Mouse (Mus musculus): ENCODE results near the gene Epha6. TPM values are rescaled to one million over a fixed set of nuclear protein-coding genes. Genes with fewer than 3 reads are reported as not detected.

The Epha6 gene
- polyA plus RNA-seq, 1 experiment from 2014 or later: 9.1 TPM

DNA sequence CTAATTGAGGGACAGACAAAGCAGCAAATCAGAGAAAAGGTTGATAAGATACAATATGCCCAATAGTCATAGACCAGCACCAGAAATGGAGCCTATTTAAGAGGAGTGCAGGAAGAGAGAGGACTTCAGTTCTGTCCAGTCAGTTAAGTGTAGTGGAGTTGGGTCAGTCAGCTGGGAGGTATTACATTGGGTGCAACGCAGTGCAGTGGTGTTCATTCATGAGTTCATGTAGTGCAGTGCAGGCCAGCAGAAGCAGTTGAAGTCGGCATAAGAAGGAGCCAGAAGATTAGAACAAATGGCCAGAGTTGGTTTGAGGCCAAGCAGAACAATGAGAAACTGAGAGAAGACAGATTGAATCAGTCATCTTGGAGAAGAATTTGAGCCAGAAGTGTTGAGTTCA lies 833.0 kb downstream of the Epha6 start:
- Histone ChIP-seq H3K36me3 (ENCODE audit: control insufficient read depth, insufficient read depth, low read length) (no peaks in the 10 kb centered on the region), H3K4me1 (ENCODE audit: control insufficient read depth, insufficient read depth, low read depth, low read length) (no peaks in the 10 kb centered on the region), H3K4me2 (ENCODE audit: low read length) (no peak overlapping the region), H3K27ac (ENCODE audit: low read depth, low read length) (no peak overlapping the region), H3K9ac (ENCODE audit: low read depth, low read length) (no peak overlapping the region), H3K27me3 (replicated peaks; ENCODE audit: control insufficient read depth, insufficient read depth, low read length) (no peaks in the 10 kb centered on the region), H3K4me3 (ENCODE audit: low read length) (no peak overlapping the region), H3K9me3 (ENCODE audit: control insufficient read depth, low read length) (no peaks in the 10 kb centered on the region)
- WGBS: 82% methylated on average over 2 of the region's 2 CpGs
- no peak for ATAC-seq

- Histone ChIP-seq H3K4me1 (ENCODE audit: control insufficient read depth, insufficient read depth, low read depth, low read length) (no peaks in the 10 kb centered on the region), H3K4me2 (ENCODE audit: low read length) (no peak overlapping the region), H3K27ac (ENCODE audit: low read depth, low read length) (no peak overlapping the region), H3K9me3 (ENCODE audit: control insufficient read depth, low read length) (no peaks in the 10 kb centered on the region), H3K36me3 (ENCODE audit: control insufficient read depth, insufficient read depth, low read length) (no peaks in the 10 kb centered on the region), H3K27me3 (replicated peaks; ENCODE audit: control insufficient read depth, insufficient read depth, low read length) (no peaks in the 10 kb centered on the region), H3K9ac (ENCODE audit: low read depth, low read length) (no peak overlapping the region), H3K4me3 (ENCODE audit: low read length) (no peak overlapping the region)
- ATAC-seq: no peak
- WGBS: 100% methylated on average over 1 of the region's 1 CpGs
Measured at GRCm38 (mm10) chr16:59770421-59770820, 834.9 kb downstream of the Epha6 start.

GRCm38 (mm10) chr16:59769936-59770335 lies 835.4 kb downstream of the Epha6 start:
- H3K4me3 ChIP-seq (ENCODE audit: low read length): no peak overlapping the region
- H3K9me3 ChIP-seq (ENCODE audit: control insufficient read depth, low read length): no peaks in the 10 kb centered on the region
- H3K27me3 ChIP-seq (replicated peaks; ENCODE audit: control insufficient read depth, insufficient read depth, low read length): no peaks in the 10 kb centered on the region
- no peak overlapping the region for H3K4me2 ChIP-seq (ENCODE audit: low read length)
- H3K27ac ChIP-seq (ENCODE audit: low read depth, low read length): no peak overlapping the region
- H3K4me1 ChIP-seq (ENCODE audit: control insufficient read depth, insufficient read depth, low read depth, low read length): no peaks in the 10 kb centered on the region
- 89% methylated on average over 7 of the region's 7 CpGs for WGBS
- H3K36me3 ChIP-seq (ENCODE audit: control insufficient read depth, insufficient read depth, low read length): no peaks in the 10 kb centered on the region
- no peak overlapping the region for H3K9ac ChIP-seq (ENCODE audit: low read depth, low read length)
- no peak for ATAC-seq

- Histone ChIP-seq H3K9ac (ENCODE audit: low read depth, low read length) (no peak overlapping the region), H3K4me3 (ENCODE audit: low read length) (no peak overlapping the region), H3K27me3 (replicated peaks; ENCODE audit: control insufficient read depth, insufficient read depth, low read length) (no peaks in the 10 kb centered on the region), H3K4me2 (ENCODE audit: low read length) (no peak overlapping the region), H3K4me1 (ENCODE audit: control insufficient read depth, insufficient read depth, low read depth, low read length) (no peaks in the 10 kb centered on the region), H3K36me3 (ENCODE audit: control insufficient read depth, insufficient read depth, low read length) (no peaks in the 10 kb centered on the region), H3K9me3 (ENCODE audit: control insufficient read depth, low read length) (no peaks in the 10 kb centered on the region), H3K27ac (ENCODE audit: low read depth, low read length) (no peak overlapping the region)
- ATAC-seq: no peak
- WGBS: 83% methylated on average over 4 of the region's 4 CpGs
Measured at GRCm38 (mm10) chr16:59760875-59761274, 844.5 kb downstream of the Epha6 start.

GRCm38 (mm10) chr16:59750905-59751304 lies 854.4 kb downstream of the Epha6 start:
- Histone ChIP-seq H3K9me3 (ENCODE audit: control insufficient read depth, low read length) (no peaks in the 10 kb centered on the region), H3K4me3 (ENCODE audit: low read length) (no peak overlapping the region), H3K9ac (ENCODE audit: low read depth, low read length) (no peak overlapping the region), H3K4me2 (ENCODE audit: low read length) (no peak overlapping the region), H3K36me3 (ENCODE audit: control insufficient read depth, insufficient read depth, low read length) (no peaks in the 10 kb centered on the region), H3K27me3 (replicated peaks; ENCODE audit: control insufficient read depth, insufficient read depth, low read length) (no peaks in the 10 kb centered on the region), H3K4me1 (ENCODE audit: control insufficient read depth, insufficient read depth, low read depth, low read length) (no peaks in the 10 kb centered on the region), H3K27ac (ENCODE audit: low read depth, low read length) (no peak overlapping the region)
- WGBS: 88% methylated on average over 4 of the region's 4 CpGs
- no peak for ATAC-seq

GRCm38 (mm10) chr16:59743669-59744068 lies 861.7 kb downstream of the Epha6 start:
- ATAC-seq: no peak
- H3K4me1 ChIP-seq (ENCODE audit: control insufficient read depth, insufficient read depth, low read depth, low read length): no peaks in the 10 kb centered on the region
- H3K36me3 ChIP-seq (ENCODE audit: control insufficient read depth, insufficient read depth, low read length): no peaks in the 10 kb centered on the region
- H3K27ac ChIP-seq (ENCODE audit: low read depth, low read length): no peak overlapping the region
- no peaks in the 10 kb centered on the region for H3K27me3 ChIP-seq (replicated peaks; ENCODE audit: control insufficient read depth, insufficient read depth, low read length)
- WGBS: 91% methylated on average over 1 of the region's 1 CpGs
- no peak overlapping the region for H3K4me3 ChIP-seq (ENCODE audit: low read length)
- H3K9me3 ChIP-seq (ENCODE audit: control insufficient read depth, low read length): no peaks in the 10 kb centered on the region
- no peak overlapping the region for H3K9ac ChIP-seq (ENCODE audit: low read depth, low read length)
- H3K4me2 ChIP-seq (ENCODE audit: low read length): no peak overlapping the region

DNA sequence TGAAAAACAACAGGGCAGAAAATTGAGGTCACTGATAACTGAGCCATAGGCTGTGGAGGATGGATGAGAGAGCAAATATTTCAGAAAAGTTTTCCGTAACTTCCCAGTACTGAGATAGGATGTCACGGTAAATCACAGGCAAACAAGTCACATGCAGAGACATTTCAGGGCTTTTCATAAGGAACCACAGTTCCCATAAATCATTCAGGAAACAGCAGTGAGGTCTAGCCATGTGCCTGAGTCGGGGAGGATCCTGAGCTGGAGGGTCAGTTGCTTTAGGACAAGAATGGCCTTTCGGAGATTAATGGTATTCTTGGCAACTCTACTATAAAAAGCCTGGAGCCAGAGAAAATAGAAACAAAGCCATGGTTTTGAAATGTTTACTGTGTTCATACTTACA lies 889.8 kb downstream of the Epha6 start:
- ATAC-seq: no peak
- Histone ChIP-seq H3K9me3 (ENCODE audit: control insufficient read depth, low read length) (no peaks in the 10 kb centered on the region), H3K4me3 (ENCODE audit: low read length) (no peak overlapping the region), H3K9ac (ENCODE audit: low read depth, low read length) (no peak overlapping the region), H3K27me3 (replicated peaks; ENCODE audit: control insufficient read depth, insufficient read depth, low read length) (no peaks in the 10 kb centered on the region), H3K4me1 (ENCODE audit: control insufficient read depth, insufficient read depth, low read depth, low read length) (no peaks in the 10 kb centered on the region), H3K36me3 (ENCODE audit: control insufficient read depth, insufficient read depth, low read length) (no peaks in the 10 kb centered on the region), H3K4me2 (ENCODE audit: low read length) (no peak overlapping the region), H3K27ac (ENCODE audit: low read depth, low read length) (no peak overlapping the region)
- 80% methylated on average over 4 of the region's 4 CpGs for WGBS

DNA sequence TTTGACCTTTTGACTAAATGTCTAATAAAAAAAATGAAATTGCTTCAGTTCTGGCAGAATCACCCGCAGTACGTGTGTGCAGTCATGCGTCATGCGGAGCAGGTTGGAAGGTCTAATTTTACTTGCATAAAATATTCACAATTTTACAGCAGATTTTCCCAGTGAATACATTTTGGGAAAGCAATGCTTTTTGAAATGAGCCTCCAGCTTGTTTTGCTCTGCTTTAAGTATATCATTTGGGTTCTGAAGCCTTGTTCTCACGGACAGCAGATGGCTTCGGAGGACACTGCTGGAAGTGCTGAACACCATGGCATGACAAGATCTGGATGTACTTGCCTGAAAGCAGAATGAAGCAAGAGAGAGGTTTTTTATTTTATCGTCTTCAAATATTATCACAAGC lies 912.1 kb downstream of the Epha6 start:
- Histone ChIP-seq H3K27ac (ENCODE audit: low read depth, low read length) (no peak overlapping the region), H3K4me1 (ENCODE audit: control insufficient read depth, insufficient read depth, low read depth, low read length) (no peaks in the 10 kb centered on the region), H3K9me3 (ENCODE audit: control insufficient read depth, low read length) (no peaks in the 10 kb centered on the region), H3K9ac (ENCODE audit: low read depth, low read length) (no peak overlapping the region), H3K27me3 (replicated peaks; ENCODE audit: control insufficient read depth, insufficient read depth, low read length) (no peaks in the 10 kb centered on the region), H3K36me3 (ENCODE audit: control insufficient read depth, insufficient read depth, low read length) (no peaks in the 10 kb centered on the region), H3K4me3 (ENCODE audit: low read length) (no peak overlapping the region), H3K4me2 (ENCODE audit: low read length) (no peak overlapping the region)
- ATAC-seq: no peak
- 85% methylated on average over 7 of the region's 7 CpGs for WGBS

DNA sequence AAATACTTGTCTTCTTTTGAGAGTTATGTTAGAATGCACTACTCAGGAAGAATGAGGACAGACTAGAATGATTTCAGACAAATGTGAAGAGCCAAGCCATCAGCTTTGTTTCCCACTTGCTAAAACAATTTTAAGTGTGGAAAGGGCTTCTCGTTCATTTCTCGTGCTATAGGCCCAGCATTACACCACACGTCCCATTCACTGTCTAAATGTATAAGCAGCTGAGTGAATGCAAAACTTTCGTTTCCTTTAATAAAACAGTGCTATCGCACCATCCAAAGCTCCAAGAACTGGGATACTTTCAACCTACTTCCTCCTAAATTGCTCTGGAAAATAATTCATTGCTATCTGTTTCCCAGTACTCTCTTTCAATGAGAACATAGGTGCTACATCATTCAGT lies 916.2 kb downstream of the Epha6 start:
- 91% methylated on average over 5 of the region's 5 CpGs for WGBS
- H3K4me2 ChIP-seq (ENCODE audit: low read length): no peak overlapping the region
- no peak overlapping the region for H3K27ac ChIP-seq (ENCODE audit: low read depth, low read length)
- H3K4me3 ChIP-seq (ENCODE audit: low read length): no peak overlapping the region
- no peaks in the 10 kb centered on the region for H3K9me3 ChIP-seq (ENCODE audit: control insufficient read depth, low read length)
- no peak overlapping the region for H3K9ac ChIP-seq (ENCODE audit: low read depth, low read length)
- no peak for ATAC-seq
- H3K36me3 ChIP-seq (ENCODE audit: control insufficient read depth, insufficient read depth, low read length): no peaks in the 10 kb centered on the region
- no peaks in the 10 kb centered on the region for H3K4me1 ChIP-seq (ENCODE audit: control insufficient read depth, insufficient read depth, low read depth, low read length)
- no peaks in the 10 kb centered on the region for H3K27me3 ChIP-seq (replicated peaks; ENCODE audit: control insufficient read depth, insufficient read depth, low read length)

- Histone ChIP-seq H3K36me3 (ENCODE audit: control insufficient read depth, insufficient read depth, low read length) (no peaks in the 10 kb centered on the region), H3K9me3 (ENCODE audit: control insufficient read depth, low read length) (no peaks in the 10 kb centered on the region), H3K9ac (ENCODE audit: low read depth, low read length) (no peak overlapping the region), H3K27me3 (replicated peaks; ENCODE audit: control insufficient read depth, insufficient read depth, low read length) (no peaks in the 10 kb centered on the region), H3K4me2 (ENCODE audit: low read length) (no peak overlapping the region), H3K4me3 (ENCODE audit: low read length) (no peak overlapping the region), H3K27ac (ENCODE audit: low read depth, low read length) (no peak overlapping the region), H3K4me1 (ENCODE audit: control insufficient read depth, insufficient read depth, low read depth, low read length) (no peaks in the 10 kb centered on the region)
- 67% methylated on average over 5 of the region's 5 CpGs for WGBS
- ATAC-seq: no peak
Measured at GRCm38 (mm10) chr16:59685135-59685534, 920.2 kb downstream of the Epha6 start.
